Mouse (Mus musculus): ENCODE results near the gene Dctn1. TPM values are rescaled to one million over a fixed set of nuclear protein-coding genes. Genes with fewer than 3 reads are reported as not detected.
A peak's percentile ranks its signal among the peaks of the same experiment; 100 is the strongest.

The Dctn1 gene
- polyA plus RNA-seq, 1 experiment from 2014 or later = 164 TPM

DNA sequence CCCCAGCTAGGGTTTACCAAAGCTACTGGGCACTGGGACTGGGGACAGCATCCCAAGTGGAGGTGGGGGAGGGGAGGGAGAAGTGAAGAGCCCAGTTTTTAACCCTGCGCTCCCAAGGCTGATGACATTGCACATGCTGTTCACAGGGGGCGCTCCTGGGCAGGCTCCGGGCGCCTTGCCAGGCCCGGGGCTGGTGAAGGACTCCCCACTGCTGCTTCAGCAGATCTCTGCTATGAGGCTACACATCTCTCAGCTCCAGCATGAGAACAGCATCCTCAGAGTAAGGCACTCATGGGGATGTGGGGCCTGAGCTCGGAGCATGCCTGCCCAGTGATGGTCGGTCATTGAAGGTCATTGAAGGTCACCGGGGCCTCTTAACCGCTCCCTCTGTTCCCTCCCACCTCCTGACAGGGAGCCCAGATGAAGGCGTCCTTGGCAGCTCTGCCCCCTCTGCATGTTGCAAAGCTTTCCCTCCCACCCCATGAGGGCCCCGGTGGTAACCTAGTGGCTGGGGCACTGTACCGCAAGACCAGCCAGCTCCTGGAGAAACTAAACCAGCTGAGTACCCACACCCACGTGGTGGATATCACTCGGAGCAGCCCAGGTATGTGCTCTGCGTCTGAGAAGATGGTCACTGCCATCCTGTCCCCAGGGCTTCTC, 31.8 kb downstream of the Dctn1 start:
- H3K4me2 ChIP-seq (ENCODE audit: low read length) = no peak overlapping the region
- H3K4me1 ChIP-seq (ENCODE audit: control insufficient read depth, insufficient read depth, low read length) = no peaks in the 10 kb centered on the region
- no peaks in the 10 kb centered on the region for H3K27me3 ChIP-seq (ENCODE audit: control insufficient read depth, insufficient read depth, low read depth, low read length)
- H3K4me3 ChIP-seq (ENCODE audit: low read depth, low read length) = no peak overlapping the region
- peak; percentile 29; the same call in 1 of the 2 replicates for ATAC-seq
- peaks cover 68% of the 10 kb centered on the region for H3K36me3 ChIP-seq (ENCODE audit: control insufficient read depth, insufficient read depth, low read length)
- H3K27ac ChIP-seq (ENCODE audit: low read length) = no peak overlapping the region
- 0 out of 2 replicates have a peak overlapping the region, but pooled peaks have one; percentile 7 for H3K9ac ChIP-seq (ENCODE audit: low read depth, low read length)
- WGBS = 43% methylated on average over 15 of the region's 15 CpGs
- H3K9me3 ChIP-seq (replicated peaks; ENCODE audit: control insufficient read depth, low read length, poor library complexity, severe bottlenecking) = no peaks in the 10 kb centered on the region

DNA sequence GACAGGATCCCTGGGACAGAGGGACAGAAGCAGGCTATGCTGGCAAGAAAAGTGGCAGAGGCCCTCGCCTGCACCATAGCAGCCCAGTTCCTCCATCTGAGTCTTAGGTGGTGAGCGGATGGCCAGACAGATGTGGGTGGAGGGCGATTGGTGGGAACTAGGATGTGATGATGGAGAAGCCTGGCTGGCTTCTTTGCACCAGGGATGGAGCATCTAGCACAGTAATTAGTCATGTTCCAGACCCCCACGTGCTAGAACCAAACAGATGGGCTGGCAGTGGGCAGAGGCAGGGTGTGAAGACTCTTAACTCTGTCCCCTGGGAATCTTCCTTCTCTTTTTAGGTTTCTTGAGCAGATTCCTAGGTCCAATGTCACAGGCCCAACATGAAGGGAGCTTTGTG, 37.6 kb downstream of the Dctn1 start:
- WGBS = 89% methylated on average over 4 of the region's 4 CpGs
- H3K9me3 ChIP-seq (replicated peaks; ENCODE audit: control insufficient read depth, low read length, poor library complexity, severe bottlenecking) = no peaks in the 10 kb centered on the region
- H3K27me3 ChIP-seq (ENCODE audit: control insufficient read depth, insufficient read depth, low read depth, low read length) = no peaks in the 10 kb centered on the region
- no peaks in the 10 kb centered on the region for H3K4me1 ChIP-seq (ENCODE audit: control insufficient read depth, insufficient read depth, low read length)
- no peak overlapping the region for H3K9ac ChIP-seq (ENCODE audit: low read depth, low read length)
- H3K27ac ChIP-seq (ENCODE audit: low read length) = no peak overlapping the region
- peaks cover 17% of the 10 kb centered on the region for H3K36me3 ChIP-seq (ENCODE audit: control insufficient read depth, insufficient read depth, low read length)
- H3K4me2 ChIP-seq (ENCODE audit: low read length) = no peak overlapping the region
- ATAC-seq = no peak
- H3K4me3 ChIP-seq (ENCODE audit: low read depth, low read length) = no peak overlapping the region

DNA sequence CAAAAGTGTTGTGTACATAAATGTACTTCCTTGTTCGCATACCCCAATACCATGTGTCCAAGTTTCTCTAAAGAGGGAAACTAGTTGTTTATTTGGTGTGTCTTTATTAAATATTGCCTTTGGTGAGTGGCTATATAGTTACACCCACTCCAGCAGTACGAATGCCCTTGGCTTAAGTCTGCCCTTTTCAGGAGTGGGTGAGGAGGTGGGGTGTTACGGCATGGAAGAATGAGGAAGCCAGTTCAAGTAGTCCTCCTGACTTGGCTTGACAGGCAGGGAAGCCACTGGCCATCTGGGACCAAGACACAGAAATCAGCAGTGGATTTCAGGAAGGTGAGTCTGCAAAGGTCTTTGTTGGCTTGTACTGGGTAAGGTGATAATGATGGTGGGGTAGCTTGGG, 40.1 kb downstream of the Dctn1 start:
- no peaks in the 10 kb centered on the region for H3K4me1 ChIP-seq (ENCODE audit: control insufficient read depth, insufficient read depth, low read length)
- H3K27ac ChIP-seq (ENCODE audit: low read length) = no peak overlapping the region
- no peaks in the 10 kb centered on the region for H3K27me3 ChIP-seq (ENCODE audit: control insufficient read depth, insufficient read depth, low read depth, low read length)
- WGBS = 95% methylated on average over 3 of the region's 3 CpGs
- H3K36me3 ChIP-seq (ENCODE audit: control insufficient read depth, insufficient read depth, low read length) = peaks cover 2% of the 10 kb centered on the region; the same call in 1 of the 2 replicates
- no peak overlapping the region for H3K4me3 ChIP-seq (ENCODE audit: low read depth, low read length)
- H3K9me3 ChIP-seq (replicated peaks; ENCODE audit: control insufficient read depth, low read length, poor library complexity, severe bottlenecking) = no peaks in the 10 kb centered on the region
- H3K4me2 ChIP-seq (ENCODE audit: low read length) = no peak overlapping the region
- no peak for ATAC-seq
- no peak overlapping the region for H3K9ac ChIP-seq (ENCODE audit: low read depth, low read length)

DNA sequence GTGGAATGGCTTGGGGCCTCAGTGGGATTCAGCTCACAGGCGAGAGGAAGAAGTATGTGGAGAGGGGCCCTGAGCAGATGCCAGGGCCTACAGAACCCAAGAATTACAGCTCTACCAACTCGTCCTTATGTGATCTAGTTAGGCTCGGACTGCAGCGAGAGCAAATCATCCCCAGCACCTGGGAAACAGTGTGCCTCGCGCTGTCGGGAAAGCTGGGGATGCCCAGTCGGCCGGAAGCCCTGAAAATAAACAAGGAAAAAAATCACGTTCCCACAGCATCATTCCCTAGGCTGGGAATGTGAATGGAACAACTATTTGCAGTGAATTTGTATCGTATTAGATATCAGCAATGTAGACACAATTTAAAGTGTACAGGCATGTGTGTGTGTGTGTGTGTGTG, 40.6 kb downstream of the Dctn1 start:
- no peak overlapping the region for H3K27ac ChIP-seq (ENCODE audit: low read length)
- H3K36me3 ChIP-seq (ENCODE audit: control insufficient read depth, insufficient read depth, low read length) = peaks cover 2% of the 10 kb centered on the region; the same call in 1 of the 2 replicates
- no peak overlapping the region for H3K9ac ChIP-seq (ENCODE audit: low read depth, low read length)
- H3K4me1 ChIP-seq (ENCODE audit: control insufficient read depth, insufficient read depth, low read length) = no peaks in the 10 kb centered on the region
- no peak overlapping the region for H3K4me2 ChIP-seq (ENCODE audit: low read length)
- no peaks in the 10 kb centered on the region for H3K27me3 ChIP-seq (ENCODE audit: control insufficient read depth, insufficient read depth, low read depth, low read length)
- no peak overlapping the region for H3K4me3 ChIP-seq (ENCODE audit: low read depth, low read length)
- ATAC-seq = no peak
- no peaks in the 10 kb centered on the region for H3K9me3 ChIP-seq (replicated peaks; ENCODE audit: control insufficient read depth, low read length, poor library complexity, severe bottlenecking)
- 77% methylated on average over 11 of the region's 11 CpGs for WGBS

DNA sequence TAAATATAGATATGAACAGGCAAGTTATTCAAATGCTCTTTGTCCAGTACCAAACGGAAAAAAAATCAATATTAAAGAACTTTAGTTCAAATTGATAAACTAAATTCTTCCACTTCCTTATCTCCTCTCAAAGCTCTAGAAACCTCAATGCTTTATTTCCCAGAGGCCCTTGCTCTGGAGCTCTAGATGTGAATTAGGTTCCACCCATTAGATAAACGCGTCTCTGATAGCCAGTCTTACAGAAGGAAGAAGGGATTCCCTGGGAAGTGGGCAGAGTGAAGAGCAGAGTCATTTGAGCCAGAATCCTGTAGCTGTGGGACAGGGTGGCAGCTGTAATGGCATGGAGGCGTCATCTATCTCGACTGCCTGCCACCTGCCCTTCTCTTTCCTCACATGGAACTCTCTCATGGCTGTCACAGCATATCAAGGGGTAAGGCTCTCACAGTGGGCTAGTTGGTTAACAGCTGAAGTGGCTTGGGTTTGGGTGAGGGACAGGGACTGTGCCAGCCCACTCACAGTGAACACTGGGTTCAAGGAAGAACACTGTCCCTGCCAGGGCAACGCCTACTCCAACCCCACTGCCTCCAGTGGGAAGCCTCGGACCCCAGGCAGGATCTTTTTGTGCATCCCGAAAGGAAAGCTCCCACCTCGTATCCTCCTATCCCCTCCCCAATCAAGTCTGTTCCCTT, 41.8 kb downstream of the Dctn1 start:
- H3K4me2 ChIP-seq (ENCODE audit: low read length) = no peak overlapping the region
- 68% methylated on average over 9 of the region's 9 CpGs for WGBS
- no peaks in the 10 kb centered on the region for H3K27me3 ChIP-seq (ENCODE audit: control insufficient read depth, insufficient read depth, low read depth, low read length)
- H3K27ac ChIP-seq (ENCODE audit: low read length) = no peak overlapping the region
- H3K9me3 ChIP-seq (replicated peaks; ENCODE audit: control insufficient read depth, low read length, poor library complexity, severe bottlenecking) = no peaks in the 10 kb centered on the region
- no peak overlapping the region for H3K9ac ChIP-seq (ENCODE audit: low read depth, low read length)
- ATAC-seq = no peak
- no peaks in the 10 kb centered on the region for H3K36me3 ChIP-seq (ENCODE audit: control insufficient read depth, insufficient read depth, low read length)
- H3K4me1 ChIP-seq (ENCODE audit: control insufficient read depth, insufficient read depth, low read length) = no peaks in the 10 kb centered on the region
- no peak overlapping the region for H3K4me3 ChIP-seq (ENCODE audit: low read depth, low read length)

DNA sequence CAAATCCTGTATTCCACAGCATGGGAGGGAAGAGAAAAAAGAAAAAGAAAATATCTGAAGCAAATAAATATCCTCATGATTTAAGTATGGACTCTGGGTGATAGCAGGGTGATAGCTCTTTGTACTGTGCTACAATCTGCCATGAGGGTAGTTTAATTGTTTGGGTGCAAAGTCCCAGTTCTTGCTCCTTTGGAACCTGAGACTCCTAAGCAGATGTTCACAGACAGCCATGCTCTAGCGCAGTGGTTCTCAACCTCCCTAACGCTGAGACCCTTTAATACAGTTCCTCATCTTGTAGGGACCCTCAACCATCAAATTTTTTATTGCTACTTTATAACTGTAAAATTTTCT, 42.3 kb downstream of the Dctn1 start:
- H3K27me3 ChIP-seq (ENCODE audit: control insufficient read depth, insufficient read depth, low read depth, low read length) = no peaks in the 10 kb centered on the region
- no peak for ATAC-seq
- H3K4me1 ChIP-seq (ENCODE audit: control insufficient read depth, insufficient read depth, low read length) = no peaks in the 10 kb centered on the region
- no peak overlapping the region for H3K27ac ChIP-seq (ENCODE audit: low read length)
- H3K9ac ChIP-seq (ENCODE audit: low read depth, low read length) = no peak overlapping the region
- H3K4me2 ChIP-seq (ENCODE audit: low read length) = no peak overlapping the region
- no peaks in the 10 kb centered on the region for H3K9me3 ChIP-seq (replicated peaks; ENCODE audit: control insufficient read depth, low read length, poor library complexity, severe bottlenecking)
- 89% methylated on average over 2 of the region's 2 CpGs for WGBS
- no peak overlapping the region for H3K4me3 ChIP-seq (ENCODE audit: low read depth, low read length)
- no peaks in the 10 kb centered on the region for H3K36me3 ChIP-seq (ENCODE audit: control insufficient read depth, insufficient read depth, low read length)

DNA sequence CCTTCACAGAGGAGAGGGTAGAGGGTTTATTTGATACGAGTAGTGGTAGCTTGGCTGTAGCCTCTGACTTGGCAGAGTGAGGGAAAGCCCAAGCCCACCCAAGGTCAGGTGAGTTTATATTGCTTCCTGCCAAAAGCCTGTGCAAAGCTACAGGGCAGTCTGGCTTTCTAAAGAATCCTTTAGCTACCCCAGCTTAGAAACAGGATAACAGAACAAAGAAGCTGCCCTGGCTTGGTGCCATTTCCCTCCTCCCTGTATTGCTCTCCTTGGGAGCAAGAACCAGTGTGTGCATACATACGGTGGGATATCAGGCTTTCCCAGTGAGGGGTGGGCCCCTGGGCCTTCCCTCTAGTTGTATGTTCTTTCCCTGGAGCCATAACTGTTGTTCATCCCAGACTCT, 44.8 kb downstream of the Dctn1 start:
- no peak overlapping the region for H3K27ac ChIP-seq (ENCODE audit: low read length)
- no peak for ATAC-seq
- no peak overlapping the region for H3K4me3 ChIP-seq (ENCODE audit: low read depth, low read length)
- H3K4me1 ChIP-seq (ENCODE audit: control insufficient read depth, insufficient read depth, low read length) = peaks cover 2% of the 10 kb centered on the region; the same call in 1 of the 2 replicates
- no peak overlapping the region for H3K4me2 ChIP-seq (ENCODE audit: low read length)
- 23% methylated on average over 2 of the region's 2 CpGs for WGBS
- no peaks in the 10 kb centered on the region for H3K9me3 ChIP-seq (replicated peaks; ENCODE audit: control insufficient read depth, low read length, poor library complexity, severe bottlenecking)
- no peaks in the 10 kb centered on the region for H3K36me3 ChIP-seq (ENCODE audit: control insufficient read depth, insufficient read depth, low read length)
- H3K9ac ChIP-seq (ENCODE audit: low read depth, low read length) = no peak overlapping the region
- H3K27me3 ChIP-seq (ENCODE audit: control insufficient read depth, insufficient read depth, low read depth, low read length) = no peaks in the 10 kb centered on the region

DNA sequence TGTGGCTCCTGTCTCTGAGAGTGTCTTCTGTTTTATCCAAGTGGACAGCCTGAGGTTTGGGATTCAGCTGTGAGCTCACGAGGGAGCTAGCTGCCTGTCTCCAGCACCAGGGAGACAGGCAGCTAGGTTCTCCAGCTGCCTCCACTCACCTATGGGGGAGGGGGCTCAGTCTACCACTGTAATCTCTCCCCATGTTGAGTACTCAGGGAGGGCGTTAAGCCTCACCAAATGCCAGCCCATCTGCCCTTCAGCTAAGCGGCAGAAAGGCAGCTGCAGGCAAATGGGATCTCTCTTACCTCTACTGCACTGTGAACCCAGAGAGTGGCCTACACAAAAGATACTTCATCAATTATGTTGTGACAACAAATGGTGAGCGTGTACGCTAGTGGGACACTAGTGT, 45.8 kb downstream of the Dctn1 start:
- H3K36me3 ChIP-seq (ENCODE audit: control insufficient read depth, insufficient read depth, low read length) = no peaks in the 10 kb centered on the region
- 22% methylated on average over 5 of the region's 5 CpGs for WGBS
- no peak overlapping the region for H3K4me2 ChIP-seq (ENCODE audit: low read length)
- no peaks in the 10 kb centered on the region for H3K9me3 ChIP-seq (replicated peaks; ENCODE audit: control insufficient read depth, low read length, poor library complexity, severe bottlenecking)
- H3K4me1 ChIP-seq (ENCODE audit: control insufficient read depth, insufficient read depth, low read length) = peaks cover 2% of the 10 kb centered on the region; the same call in 1 of the 2 replicates
- H3K27ac ChIP-seq (ENCODE audit: low read length) = no peak overlapping the region
- no peak overlapping the region for H3K4me3 ChIP-seq (ENCODE audit: low read depth, low read length)
- H3K27me3 ChIP-seq (ENCODE audit: control insufficient read depth, insufficient read depth, low read depth, low read length) = no peaks in the 10 kb centered on the region
- no peak overlapping the region for H3K9ac ChIP-seq (ENCODE audit: low read depth, low read length)
- no peak for ATAC-seq

DNA sequence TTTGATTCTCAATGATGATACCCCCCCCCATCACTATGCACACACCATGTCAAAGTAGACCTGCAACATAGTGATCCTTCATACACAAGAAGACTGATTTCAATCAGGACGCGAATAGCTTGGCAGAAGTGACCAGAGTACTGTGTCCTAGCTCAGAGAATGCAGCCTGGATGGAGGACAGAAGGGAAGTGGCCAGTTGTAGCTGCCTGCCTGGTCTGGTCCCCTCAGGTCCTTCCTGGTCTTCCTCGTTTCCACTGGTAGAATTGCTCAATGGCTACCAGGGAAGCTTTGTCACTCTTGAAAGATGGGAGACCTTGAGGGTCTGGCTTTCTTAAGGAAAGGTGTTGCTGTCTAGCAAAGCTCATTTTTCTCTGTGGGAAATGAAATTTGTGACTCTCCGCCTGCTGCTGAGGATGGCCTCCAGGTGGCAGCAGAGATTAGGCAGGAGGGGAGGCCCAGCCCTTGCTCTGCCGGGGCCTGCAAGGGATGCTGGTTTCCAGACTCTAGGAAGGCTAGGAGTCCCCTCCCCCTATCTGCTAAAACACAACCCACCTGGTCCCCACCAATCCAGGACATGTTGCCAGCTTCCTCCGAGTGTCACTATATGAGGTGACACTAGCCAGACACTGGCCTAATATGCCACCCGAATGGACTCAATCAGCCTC, 49.4 kb downstream of the Dctn1 start:
- H3K4me2 ChIP-seq (ENCODE audit: low read length) = peak overlapping the region; percentile 3; the same call in 1 of the 2 replicates
- 12% methylated on average over 7 of the region's 7 CpGs for WGBS
- H3K36me3 ChIP-seq (ENCODE audit: control insufficient read depth, insufficient read depth, low read length) = no peaks in the 10 kb centered on the region
- no peaks in the 10 kb centered on the region for H3K27me3 ChIP-seq (ENCODE audit: control insufficient read depth, insufficient read depth, low read depth, low read length)
- 0 out of 2 replicates have a peak overlapping the region, but pooled peaks have one; percentile 12 for H3K27ac ChIP-seq (ENCODE audit: low read length)
- H3K9ac ChIP-seq (ENCODE audit: low read depth, low read length) = no peak overlapping the region; the same call in 1 of the 2 replicates
- H3K4me3 ChIP-seq (ENCODE audit: low read depth, low read length) = no peak overlapping the region
- ATAC-seq = peak; percentile 94
- peaks cover 2% of the 10 kb centered on the region; the same call in 1 of the 2 replicates for H3K4me1 ChIP-seq (ENCODE audit: control insufficient read depth, insufficient read depth, low read length)
- no peaks in the 10 kb centered on the region for H3K9me3 ChIP-seq (replicated peaks; ENCODE audit: control insufficient read depth, low read length, poor library complexity, severe bottlenecking)
